Mouse (Mus musculus): Measurements from ENCODE around the gene Btn1a1. TPM values are rescaled to one million over a fixed set of nuclear protein-coding genes. Genes with fewer than 3 reads are reported as not detected.

The Btn1a1 gene
- polyA plus RNA-seq, 1 experiment from 2014 or later, result not detected

GRCm38 (mm10) chr13:23463381-23464223 is 2.1 kb downstream of the Btn1a1 start:
- peak overlapping the region; percentile 74 for H3K4me2 ChIP-seq (replicated peaks; ENCODE audit: low read depth)
- 1% methylated on average over 21 of the region's 21 CpGs for WGBS
- H3K27ac ChIP-seq (replicated peaks), result no peak overlapping the region
- H3K9me3 ChIP-seq (ENCODE audit: control insufficient read depth, low read length), result no peaks in the 10 kb centered on the region
- TF ChIP-seq CTCF (IDR thresholded peaks at IDR 0.05; ENCODE audit: low read depth), result no peak
- TF ChIP-seq EP300 (optimal IDR thresholded peaks at IDR 0.05), result no peak
- peaks cover 2% of the 10 kb centered on the region; the same call in 1 of the 2 replicates for H3K4me1 ChIP-seq (replicated peaks; ENCODE audit: control insufficient read depth, insufficient read depth)
- H3K9ac ChIP-seq (ENCODE audit: low read length), result peak overlapping the region; percentile 50; the same call in 1 of the 2 replicates
- DNase-seq (ENCODE audit: low spot score) (peak; percentile 67), ATAC-seq (ENCODE audit: low FRiP score, low TSS enrichment) (peak; percentile 49; the same call in 1 of the 2 replicates)
- no peaks in the 10 kb centered on the region for H3K27me3 ChIP-seq (ENCODE audit: control insufficient read depth, insufficient read depth, low read length)
- no peaks in the 10 kb centered on the region for H3K36me3 ChIP-seq (ENCODE audit: control insufficient read depth, insufficient read depth, low read length)
- peak overlapping the region; percentile 49 for H3K4me3 ChIP-seq (ENCODE audit: low read depth, low read length)

- H3K9me3 ChIP-seq (ENCODE audit: control insufficient read depth, low read length), result no peaks in the 10 kb centered on the region
- H3K9ac ChIP-seq (ENCODE audit: low read length), result no peak overlapping the region
- DNase-seq (ENCODE audit: low spot score) (no peak), ATAC-seq (ENCODE audit: low FRiP score, low TSS enrichment) (no peak)
- H3K27me3 ChIP-seq (ENCODE audit: control insufficient read depth, insufficient read depth, low read length), result no peaks in the 10 kb centered on the region
- H3K36me3 ChIP-seq (ENCODE audit: control insufficient read depth, insufficient read depth, low read length), result no peaks in the 10 kb centered on the region
- no peak overlapping the region for H3K4me2 ChIP-seq (replicated peaks; ENCODE audit: low read depth)
- H3K4me3 ChIP-seq (ENCODE audit: low read depth, low read length), result no peak overlapping the region
- peaks cover 2% of the 10 kb centered on the region; the same call in 1 of the 2 replicates for H3K4me1 ChIP-seq (replicated peaks; ENCODE audit: control insufficient read depth, insufficient read depth)
- no peak overlapping the region for H3K27ac ChIP-seq (replicated peaks)
- TF ChIP-seq CTCF (IDR thresholded peaks at IDR 0.05; ENCODE audit: low read depth) (no peak), EP300 (optimal IDR thresholded peaks at IDR 0.05) (no peak)
Observed at GRCm38 (mm10) chr13:23462669-23463068, 3.0 kb downstream of the Btn1a1 start.

GRCm38 (mm10) chr13:23462063-23462462 is 3.6 kb downstream of the Btn1a1 start:
- no peak for TF ChIP-seq EP300 (optimal IDR thresholded peaks at IDR 0.05)
- TF ChIP-seq CTCF (IDR thresholded peaks at IDR 0.05; ENCODE audit: low read depth), result no peak
- no peaks in the 10 kb centered on the region for H3K36me3 ChIP-seq (ENCODE audit: control insufficient read depth, insufficient read depth, low read length)
- H3K9me3 ChIP-seq (ENCODE audit: control insufficient read depth, low read length), result no peaks in the 10 kb centered on the region
- no peak overlapping the region for H3K4me2 ChIP-seq (replicated peaks; ENCODE audit: low read depth)
- peaks cover 2% of the 10 kb centered on the region; the same call in 1 of the 2 replicates for H3K4me1 ChIP-seq (replicated peaks; ENCODE audit: control insufficient read depth, insufficient read depth)
- H3K27ac ChIP-seq (replicated peaks), result no peak overlapping the region
- no peak for ATAC-seq (ENCODE audit: low FRiP score, low TSS enrichment)
- no peak for DNase-seq (ENCODE audit: low spot score)
- no peak overlapping the region for H3K9ac ChIP-seq (ENCODE audit: low read length)
- 91% methylated on average over 4 of the region's 4 CpGs for WGBS
- H3K27me3 ChIP-seq (ENCODE audit: control insufficient read depth, insufficient read depth, low read length), result no peaks in the 10 kb centered on the region
- no peak overlapping the region for H3K4me3 ChIP-seq (ENCODE audit: low read depth, low read length)

- WGBS, result 38% methylated on average over 15 of the region's 15 CpGs
- no peak for DNase-seq (ENCODE audit: low spot score)
- H3K4me1 ChIP-seq (replicated peaks; ENCODE audit: control insufficient read depth, insufficient read depth), result no peaks in the 10 kb centered on the region
- H3K36me3 ChIP-seq (ENCODE audit: control insufficient read depth, insufficient read depth, low read length), result no peaks in the 10 kb centered on the region
- H3K9ac ChIP-seq (ENCODE audit: low read length), result no peak overlapping the region
- no peaks in the 10 kb centered on the region for H3K9me3 ChIP-seq (ENCODE audit: control insufficient read depth, low read length)
- H3K27ac ChIP-seq (replicated peaks), result no peak overlapping the region
- no peak overlapping the region for H3K4me3 ChIP-seq (ENCODE audit: low read depth, low read length)
- no peak for ATAC-seq (ENCODE audit: low FRiP score, low TSS enrichment)
- no peak overlapping the region for H3K4me2 ChIP-seq (replicated peaks; ENCODE audit: low read depth)
- no peaks in the 10 kb centered on the region for H3K27me3 ChIP-seq (ENCODE audit: control insufficient read depth, insufficient read depth, low read length)
- TF ChIP-seq EP300 (optimal IDR thresholded peaks at IDR 0.05), result no peak
- no peak for TF ChIP-seq CTCF (IDR thresholded peaks at IDR 0.05; ENCODE audit: low read depth)
Observed at GRCm38 (mm10) chr13:23459264-23459846, 6.3 kb downstream of the Btn1a1 start.

- ATAC-seq (ENCODE audit: low FRiP score, low TSS enrichment) (no peak), DNase-seq (ENCODE audit: low spot score) (no peak)
- Histone ChIP-seq H3K4me3 (ENCODE audit: low read depth, low read length) (peak overlapping the region; percentile 71), H3K4me1 (replicated peaks; ENCODE audit: control insufficient read depth, insufficient read depth) (no peaks in the 10 kb centered on the region), H3K27me3 (ENCODE audit: control insufficient read depth, insufficient read depth, low read length) (no peaks in the 10 kb centered on the region), H3K27ac (replicated peaks) (peak overlapping the region; percentile 88), H3K4me2 (replicated peaks; ENCODE audit: low read depth) (peak overlapping the region; percentile 62), H3K9me3 (ENCODE audit: control insufficient read depth, low read length) (no peaks in the 10 kb centered on the region), H3K9ac (ENCODE audit: low read length) (peak overlapping the region; percentile 72), H3K36me3 (ENCODE audit: control insufficient read depth, insufficient read depth, low read length) (no peaks in the 10 kb centered on the region)
- TF ChIP-seq EP300 (optimal IDR thresholded peaks at IDR 0.05), result no peak
- no peak for TF ChIP-seq CTCF (IDR thresholded peaks at IDR 0.05; ENCODE audit: low read depth)
- 0% methylated on average over 9 of the region's 9 CpGs for WGBS
Observed at GRCm38 (mm10) chr13:23453926-23454325, 11.8 kb downstream of the Btn1a1 start.
